Mouse (Mus musculus): ENCODE results near the gene Pcgf2.
A peak's percentile ranks its signal among the peaks of the same experiment; 100 is the strongest.
"Not testable (repeated sequence)": the region's sequence is repeated elsewhere in the genome, so short reads cannot be mapped to it uniquely, and the experiment has no call there.

The Pcgf2 gene

DNA sequence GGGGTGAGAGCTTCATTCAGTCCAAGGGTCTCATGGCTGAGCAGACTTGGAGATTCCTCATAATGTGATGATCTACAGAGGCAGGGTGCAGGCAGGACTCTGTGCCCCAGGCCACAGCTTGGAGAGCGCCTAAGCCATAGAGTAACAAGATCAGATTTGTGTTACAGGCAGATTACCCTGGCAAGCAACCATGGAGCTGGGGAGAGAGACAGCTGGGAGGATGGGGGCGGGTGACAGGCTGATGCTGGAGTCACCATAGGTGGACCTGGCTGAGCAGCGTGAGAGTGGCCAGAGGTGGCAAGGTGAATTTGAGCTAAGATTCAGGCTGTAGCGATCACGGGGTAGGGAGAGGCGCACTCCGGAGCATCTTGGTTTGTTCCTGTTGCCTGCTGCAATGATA is 32.1 kb downstream of the Pcgf2 start:
- no peak for DNase-seq (ENCODE audit: low spot score)

DNA sequence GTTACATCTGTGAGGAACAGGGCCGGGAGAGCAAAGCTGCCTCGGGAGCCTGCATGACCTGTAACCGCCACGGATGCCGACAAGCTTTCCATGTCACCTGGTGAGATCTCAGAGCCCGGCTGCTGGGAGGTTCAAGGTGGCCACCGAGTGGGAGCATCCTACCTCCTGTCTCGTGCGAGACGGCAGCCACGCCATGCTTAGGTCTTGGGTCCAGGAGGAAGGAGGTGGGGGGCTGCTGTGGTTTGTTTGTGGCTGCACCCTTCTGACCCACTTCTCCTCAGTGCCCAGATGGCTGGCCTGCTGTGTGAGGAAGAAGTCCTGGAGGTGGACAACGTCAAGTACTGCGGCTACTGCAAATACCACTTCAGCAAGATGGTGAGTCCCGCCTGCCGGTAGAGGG is 33.5 kb downstream of the Pcgf2 start:
- DNase-seq (ENCODE audit: low spot score): no peak

DNA sequence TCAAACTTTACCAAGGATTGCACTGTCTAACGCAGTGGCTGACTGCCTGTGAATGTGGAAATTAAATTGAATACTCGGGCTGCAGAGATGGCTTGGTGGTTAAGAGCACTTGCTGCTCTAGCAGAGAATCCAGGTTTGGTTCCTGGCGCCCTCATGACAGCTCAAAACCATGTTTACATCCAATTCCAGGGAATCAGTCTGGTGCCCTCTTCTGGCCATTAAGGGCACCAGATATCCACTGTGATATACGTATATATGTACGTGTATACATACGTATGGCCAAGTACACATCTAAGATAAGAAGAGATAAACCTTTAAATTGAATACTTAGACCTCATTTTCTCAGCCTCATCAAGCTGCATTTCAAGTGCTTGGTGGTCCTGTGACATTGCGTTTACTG is 34.1 kb downstream of the Pcgf2 start:
- no peak for DNase-seq (ENCODE audit: low spot score)

DNA sequence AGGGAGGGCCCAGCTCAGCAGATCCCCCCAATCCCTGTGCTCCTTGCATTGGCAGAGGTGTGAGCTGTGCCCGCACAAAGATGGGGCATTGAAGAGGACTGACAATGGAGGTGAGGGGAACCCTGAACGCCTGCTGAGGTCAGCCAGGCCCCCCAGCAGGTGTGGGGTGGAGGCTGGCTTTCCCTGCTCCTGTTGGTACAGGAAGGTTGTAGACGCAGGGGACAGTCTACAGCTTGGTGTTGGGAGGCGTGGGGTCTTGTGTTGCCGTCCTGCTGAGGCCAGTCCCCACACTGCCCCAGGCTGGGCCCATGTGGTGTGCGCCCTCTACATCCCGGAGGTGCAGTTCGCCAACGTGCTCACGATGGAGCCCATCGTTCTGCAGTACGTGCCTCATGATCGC is 34.9 kb downstream of the Pcgf2 start:
- no peak for DNase-seq (ENCODE audit: low spot score)

DNA sequence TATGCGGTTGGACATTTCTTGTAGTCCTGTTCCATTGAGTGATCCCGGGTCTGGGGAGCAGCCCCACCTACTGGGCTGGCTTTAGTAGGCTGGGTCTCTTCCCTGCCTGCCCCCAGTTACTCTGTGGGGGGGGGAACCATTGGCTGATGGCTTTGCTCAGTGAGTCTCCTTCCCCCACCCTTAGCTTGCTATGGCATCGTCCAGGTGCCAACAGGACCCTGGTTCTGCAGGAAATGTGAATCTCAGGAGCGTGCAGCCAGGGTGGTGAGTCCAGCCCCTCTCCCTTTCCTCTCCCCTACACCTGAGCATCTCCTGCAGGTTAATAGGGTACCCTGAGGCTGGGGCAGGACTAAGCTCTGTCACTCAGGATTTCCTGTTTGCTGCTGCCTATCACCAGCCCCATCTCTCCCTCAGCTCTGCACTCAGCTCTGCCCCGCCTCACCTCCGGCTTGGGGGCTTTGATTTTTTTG is 35.5 kb downstream of the Pcgf2 start:
- DNase-seq (ENCODE audit: low spot score): no peak

DNA sequence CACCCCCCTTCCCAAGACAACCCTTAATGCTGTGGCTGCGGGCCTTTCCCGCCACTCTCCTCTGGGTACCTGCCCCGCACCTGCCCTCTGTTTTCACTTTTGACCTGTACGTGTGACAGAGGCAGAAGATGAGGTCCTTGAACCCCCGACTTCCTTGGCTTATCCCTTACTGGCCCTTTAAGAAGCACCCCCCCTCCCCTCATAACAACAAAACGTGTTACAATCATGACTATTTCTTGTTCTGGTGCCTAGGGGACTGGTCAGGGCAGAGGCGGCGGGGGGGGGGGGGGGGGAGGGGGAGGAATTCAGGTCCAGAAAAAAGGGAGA is 36.0 kb downstream of the Pcgf2 start:
- no peak for DNase-seq (ENCODE audit: low spot score)

DNA sequence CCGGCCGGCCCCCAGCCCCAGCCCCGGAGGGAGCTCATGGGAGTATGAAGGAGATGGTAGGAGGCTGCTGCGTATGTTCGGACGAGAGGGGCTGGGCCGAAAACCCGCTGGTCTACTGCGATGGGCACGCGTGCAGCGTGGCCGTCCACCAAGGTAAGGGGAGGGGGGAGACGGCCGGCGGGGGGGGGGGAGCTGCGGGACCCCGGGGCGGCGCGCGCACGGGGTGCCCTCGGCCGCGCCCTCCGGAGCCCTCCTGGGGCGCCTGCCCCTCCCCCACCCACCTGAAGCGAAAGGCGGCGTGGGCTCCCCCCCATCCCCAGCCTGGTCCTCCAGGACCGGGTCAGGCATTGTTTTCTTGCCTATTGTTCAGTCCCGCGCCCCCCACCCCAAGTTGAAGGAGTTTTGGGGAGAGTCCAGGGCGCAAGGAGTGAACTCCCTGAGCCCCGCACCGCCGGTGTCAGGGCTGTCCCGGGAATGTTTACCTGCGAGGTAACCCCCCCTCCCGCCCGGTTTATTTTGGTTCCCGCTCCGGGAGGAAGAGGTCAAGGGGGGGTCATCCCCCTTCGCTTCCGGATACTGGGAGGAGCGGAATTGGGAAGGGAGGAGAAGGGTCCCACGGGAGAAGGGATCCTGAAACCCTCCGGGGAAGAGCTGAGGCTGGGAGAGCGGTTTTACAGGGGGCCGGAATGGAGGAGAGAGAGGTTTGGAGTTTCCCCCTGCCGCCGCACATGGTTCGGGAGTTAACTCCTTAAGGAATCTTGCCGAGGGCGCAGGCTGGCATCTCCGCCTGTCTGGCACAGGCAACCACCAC is 36.6 kb downstream of the Pcgf2 start:
- peak; percentile 50 for DNase-seq (ENCODE audit: low spot score)

DNA sequence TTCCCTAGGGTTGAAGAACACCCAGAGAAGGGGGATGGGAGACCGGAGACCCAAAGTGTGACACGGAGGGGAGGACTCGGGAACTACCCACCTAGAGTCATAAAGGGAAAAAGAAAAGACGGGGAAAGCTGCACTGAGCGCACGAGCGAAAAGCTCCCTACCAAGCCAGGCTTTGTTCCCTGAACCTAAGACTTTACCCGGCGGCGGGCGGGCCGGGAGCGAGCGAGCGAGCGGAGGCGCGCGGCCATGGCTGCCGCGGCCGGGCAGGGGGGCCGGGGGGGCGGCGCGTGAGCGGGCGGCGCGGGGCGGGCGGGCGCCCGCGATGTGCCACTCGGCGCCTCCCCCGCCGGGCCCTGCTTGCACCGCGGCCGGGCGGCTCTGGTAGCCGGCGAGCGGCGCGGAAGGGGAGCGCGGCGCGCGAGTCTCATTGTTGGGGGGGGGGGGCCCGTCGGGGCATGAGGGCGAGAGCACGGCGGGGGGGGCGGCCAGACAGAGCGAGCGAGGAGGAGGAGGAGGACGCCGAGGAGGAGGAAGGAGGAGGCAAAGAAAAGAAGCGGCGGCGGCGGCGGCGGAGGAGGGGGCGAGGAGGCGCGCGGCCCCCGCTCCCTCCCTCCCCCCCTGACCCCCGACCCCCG is 37.3 kb downstream of the Pcgf2 start, which contains the start of gene Mllt6:
TSS of gene Mllt6 (plus strand) at position 522 of the 635 bp plus-strand sequence.
- peak; percentile 78 for DNase-seq (ENCODE audit: low spot score)

DNA sequence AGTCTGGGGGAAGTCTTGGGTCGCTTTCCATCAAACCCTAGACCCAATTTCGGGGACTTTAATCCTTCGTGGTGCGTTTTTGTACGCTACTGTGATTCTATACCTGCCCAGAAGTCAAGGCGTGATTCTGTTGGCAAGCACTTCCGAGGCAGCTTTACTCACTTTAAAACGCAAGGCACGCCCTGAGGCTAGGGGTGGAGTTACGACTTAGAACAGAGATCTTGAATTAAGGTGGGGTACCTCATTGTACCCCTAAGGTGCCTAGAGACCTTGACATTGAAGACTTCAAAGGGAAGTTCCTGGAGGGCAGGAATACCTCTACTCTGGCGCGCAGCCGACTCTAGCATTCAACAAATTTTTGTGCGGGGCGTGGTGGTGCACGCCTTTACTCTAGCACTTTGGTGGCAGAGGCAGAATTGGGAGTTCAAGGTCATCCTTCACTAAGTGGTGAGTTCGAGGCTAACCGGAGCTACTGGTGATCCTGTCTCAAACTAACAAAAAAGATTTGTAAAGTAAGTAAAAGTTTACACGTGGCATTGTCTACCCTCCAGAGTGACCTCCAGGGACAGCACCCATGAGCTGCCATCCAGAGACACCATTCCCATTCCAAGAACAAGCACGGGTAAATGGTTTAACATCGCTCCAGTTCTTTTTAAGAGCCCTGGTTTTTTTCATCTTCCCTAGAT is 37.9 kb downstream of the Pcgf2 start:
- DNase-seq (ENCODE audit: low spot score): peak; percentile 62

DNA sequence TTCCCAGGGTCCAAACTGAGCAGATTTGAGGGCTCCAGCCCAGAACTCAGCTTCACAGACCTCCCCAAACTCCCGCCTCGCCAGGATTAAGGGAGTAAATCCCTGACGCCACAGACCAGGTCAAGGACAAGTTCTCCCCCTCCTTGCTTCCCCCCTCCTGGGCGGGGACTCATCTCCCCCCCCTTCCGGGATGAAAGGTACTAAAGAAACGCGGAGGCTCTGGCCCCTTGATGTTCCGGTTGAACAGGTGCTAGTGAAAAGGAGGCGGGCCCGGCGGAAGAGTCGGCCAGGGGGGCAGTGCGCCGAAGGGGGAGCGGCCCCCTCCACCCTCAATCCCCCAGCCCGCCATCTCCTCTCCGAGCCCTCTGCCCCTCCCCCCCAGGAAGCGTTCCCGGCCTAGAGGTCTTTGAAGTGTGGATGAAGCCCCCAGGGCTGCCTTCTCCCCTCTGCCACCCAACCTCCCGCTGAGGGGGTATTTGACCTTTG is 38.6 kb downstream of the Pcgf2 start:
- DNase-seq (ENCODE audit: low spot score): peak; percentile 81

DNA sequence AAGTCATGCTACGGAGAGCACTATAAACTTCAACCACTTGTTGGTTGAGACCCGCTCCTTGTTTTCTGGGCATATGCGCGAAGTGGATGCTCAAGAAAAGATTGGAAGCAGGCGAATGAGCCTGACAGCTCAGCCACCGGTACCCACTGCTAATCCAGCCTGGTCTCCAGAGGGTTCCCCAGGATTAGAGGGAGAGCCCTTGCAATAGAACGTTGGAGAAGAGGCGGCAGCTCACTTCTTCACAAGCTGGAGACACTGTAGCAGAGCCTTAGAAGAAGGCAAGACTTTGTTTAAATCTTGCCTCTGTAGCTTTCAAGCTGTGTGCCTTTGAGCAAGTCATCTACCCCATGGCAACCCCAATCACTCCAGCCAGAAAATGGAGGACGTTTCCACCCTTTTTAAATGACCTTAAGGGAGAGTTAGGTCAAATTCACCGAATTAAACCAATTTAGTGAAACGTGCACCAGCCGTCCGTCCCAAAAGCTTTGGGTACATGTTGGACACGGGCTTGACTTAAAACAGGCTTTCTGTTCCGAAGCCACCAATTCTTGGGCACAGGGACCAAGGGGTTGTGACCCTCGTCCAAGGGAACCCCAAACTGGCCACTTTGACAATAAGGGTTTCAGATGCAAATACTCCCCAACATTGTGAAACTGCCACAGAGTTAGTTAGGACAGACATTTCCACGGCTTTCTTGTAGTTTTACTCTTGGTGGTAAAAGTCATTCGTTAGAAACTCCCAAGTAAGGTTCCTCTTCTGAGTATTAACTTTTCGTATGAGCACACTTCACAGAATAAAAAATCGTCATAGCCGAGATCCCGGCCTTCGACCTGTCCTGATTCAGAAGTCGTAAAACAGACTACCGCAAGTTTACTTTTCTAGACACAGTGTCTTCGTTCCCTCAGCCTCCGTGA is 39.3 kb downstream of the Pcgf2 start:
- DNase-seq (ENCODE audit: low spot score): no peak

DNA sequence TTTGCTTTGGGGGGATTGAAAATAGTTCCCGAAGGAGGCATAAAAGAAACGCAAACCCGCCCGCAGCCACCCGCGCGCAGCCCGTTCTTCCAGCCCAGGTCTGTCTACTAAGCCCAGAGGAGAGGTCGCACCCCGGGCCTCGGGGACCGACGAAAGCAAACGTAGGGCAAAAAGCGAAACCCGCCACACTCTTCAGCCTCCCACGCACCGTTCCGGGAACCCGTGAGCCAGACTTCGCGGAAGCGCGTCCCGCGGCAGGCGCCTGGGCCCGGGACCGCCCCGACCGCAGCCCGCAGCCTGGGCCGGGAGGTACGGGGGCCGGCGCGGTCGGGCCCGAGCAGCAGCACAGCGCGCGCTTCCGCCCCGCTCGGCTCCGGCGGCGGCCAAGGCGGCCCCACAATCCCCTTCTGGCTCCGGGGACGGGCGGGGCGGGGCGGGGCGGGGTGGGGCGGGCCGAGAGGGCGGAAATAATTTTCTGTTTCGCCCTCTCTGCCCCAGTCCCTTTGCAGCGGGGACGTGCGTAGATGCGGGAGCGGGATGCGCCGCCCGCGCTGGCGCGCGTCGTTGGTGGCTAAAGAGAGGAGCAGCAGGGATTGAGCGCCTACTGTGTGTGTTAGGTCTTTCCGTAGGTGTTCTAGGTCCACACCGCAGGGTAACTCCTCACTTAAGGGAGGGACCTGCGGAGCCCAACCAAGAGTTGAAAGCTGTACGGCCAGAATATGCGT is 40.1 kb downstream of the Pcgf2 start:
- DNase-seq (ENCODE audit: low spot score): peak; percentile 66

DNA sequence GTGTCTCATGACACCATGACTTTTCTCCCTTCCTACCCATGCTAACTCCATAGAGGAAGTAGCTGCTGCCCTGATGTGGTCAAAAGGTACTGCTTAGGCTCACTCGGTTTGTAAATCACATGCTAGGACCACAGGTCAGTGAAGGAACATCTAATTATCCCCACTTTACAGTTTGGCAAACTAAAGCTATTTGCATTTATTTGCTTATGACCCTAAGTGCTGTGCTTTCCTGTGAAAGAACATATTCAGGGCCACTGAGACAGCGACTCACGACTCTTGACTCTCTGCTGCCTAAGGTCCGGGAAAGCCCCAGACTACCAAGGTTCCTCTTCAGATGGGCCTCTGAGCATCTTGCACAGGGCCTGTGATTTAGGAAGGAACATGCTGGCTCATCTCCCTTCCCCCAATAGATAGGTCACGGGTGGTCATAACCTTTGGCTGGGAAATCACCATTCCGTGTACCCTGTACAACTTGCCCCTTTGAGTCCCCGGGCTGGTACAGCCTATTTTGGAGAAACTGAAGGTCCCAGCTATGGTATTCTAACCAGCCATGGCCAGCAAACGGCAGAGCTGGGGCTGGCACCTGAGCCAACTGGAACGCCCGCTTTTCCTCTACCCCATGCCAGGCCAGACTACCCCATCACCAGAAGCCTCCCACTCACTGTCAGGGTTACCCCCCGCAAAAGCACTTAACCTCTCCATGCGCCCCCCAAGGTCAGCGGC is 40.9 kb downstream of the Pcgf2 start:
- no peak for DNase-seq (ENCODE audit: low spot score)

DNA sequence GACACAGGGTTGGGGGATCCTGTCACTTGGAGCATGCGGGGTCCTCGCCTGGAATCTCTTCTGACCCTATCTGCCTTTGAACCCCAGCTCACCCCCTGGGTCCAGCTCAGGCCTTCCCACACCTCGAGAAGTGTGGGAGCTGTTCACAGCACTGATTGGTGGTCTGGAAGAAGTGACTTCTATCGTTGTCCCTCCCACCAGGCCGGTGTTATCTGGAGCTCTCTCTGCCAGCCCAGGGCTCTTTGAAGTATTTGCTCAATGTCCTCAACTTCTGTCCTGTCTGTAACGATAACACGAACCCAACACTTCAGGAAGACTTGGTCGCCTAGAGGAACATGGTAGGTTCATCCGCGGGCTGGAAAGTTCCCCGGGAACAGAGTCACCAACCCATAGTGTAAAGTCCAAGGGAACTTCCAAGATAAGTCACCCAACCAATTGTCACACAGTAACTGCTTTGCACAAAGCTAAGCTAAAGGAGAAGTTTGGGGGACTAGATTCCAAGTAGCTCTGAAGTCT is 41.5 kb downstream of the Pcgf2 start:
- DNase-seq (ENCODE audit: low spot score): no peak

DNA sequence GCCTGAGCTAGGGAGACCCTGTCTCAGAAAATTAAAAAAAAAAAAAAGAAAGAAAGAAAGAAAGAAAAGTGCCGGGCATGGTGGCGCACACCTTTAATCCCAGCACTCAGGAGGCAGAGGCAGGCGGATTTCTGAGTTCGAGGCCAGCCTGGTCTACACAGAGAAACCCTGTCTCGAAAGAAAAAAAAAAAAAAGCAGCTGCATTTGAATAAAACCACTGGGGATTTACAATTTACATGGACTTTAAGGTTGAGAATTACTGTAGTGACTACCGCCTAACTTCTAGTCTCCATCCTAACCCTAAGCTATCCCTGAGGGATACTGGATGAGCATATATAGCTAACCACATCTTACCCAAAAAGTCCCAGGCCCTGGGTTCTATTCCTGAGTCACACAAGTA is 42.3 kb downstream of the Pcgf2 start:
- DNase-seq (ENCODE audit: low spot score): not testable (repeated sequence)

DNA sequence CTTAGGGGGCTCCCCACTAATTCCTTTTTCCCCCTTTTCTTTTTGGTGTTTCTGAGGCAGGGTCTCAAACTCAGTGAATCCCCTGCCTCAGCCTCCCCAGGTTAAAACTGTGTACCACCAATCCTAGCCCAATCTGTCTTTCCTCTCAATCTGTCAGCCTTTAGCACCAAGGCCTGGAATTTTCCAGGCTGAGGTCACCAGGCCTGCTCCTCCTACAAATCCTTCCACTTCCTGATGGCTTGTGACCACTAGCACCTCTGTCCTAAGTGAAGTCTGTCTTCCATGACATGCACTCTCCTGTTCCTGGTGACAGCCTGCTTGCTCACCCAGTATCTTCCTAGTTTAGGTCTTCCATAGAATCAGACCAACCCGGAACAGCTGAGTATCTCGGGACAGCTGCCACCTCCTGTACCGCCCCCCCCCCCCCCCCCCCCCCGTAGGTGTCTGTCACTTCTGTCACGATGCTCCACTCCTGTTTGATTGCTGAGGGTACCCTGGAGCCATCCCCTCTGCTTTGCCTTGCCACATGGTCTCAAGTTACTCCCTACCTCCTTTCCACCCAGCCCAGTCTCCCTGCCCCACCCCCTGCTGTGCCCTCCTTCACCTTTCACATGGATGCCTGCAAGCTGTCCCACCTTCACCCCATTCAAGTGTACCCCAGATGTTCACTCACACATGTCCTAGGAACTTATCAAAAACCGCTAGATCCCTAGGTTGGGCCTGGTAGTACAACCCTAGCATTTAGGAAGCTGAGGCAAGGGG is 42.9 kb downstream of the Pcgf2 start:
- DNase-seq (ENCODE audit: low spot score): no peak

DNA sequence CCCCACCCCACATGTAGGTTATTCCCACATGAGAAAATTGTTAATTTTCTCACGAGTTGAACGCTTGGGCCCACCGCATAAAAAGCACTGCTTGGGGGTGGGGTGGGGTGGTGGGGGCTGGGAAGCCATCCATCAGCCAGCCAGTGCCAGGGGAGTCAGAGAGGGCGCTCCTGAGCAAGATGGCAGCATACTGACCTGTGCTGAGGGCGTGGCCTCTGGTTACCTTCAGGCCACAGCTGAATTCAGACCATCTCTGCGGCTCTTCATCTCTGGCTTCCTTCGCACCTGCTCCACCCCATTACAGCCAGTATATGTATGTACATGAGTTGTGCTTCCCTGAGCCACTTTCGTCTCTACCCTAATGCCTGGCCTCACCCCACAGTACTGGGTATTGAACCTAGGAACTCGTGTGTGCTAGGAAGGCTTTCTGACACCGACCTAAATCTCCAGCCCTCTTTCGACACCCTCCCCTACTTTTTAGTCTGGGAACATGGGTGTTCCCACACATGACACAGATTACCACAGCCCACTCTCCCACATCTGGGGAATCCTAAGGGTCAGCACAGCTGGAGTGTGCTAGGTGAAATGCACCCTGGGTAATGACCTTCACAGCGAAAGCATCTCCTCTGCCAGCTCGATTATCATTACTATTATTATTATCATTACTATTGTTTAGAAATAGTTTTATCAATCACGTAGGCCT is 43.9 kb downstream of the Pcgf2 start:
- no peak for DNase-seq (ENCODE audit: low spot score)

DNA sequence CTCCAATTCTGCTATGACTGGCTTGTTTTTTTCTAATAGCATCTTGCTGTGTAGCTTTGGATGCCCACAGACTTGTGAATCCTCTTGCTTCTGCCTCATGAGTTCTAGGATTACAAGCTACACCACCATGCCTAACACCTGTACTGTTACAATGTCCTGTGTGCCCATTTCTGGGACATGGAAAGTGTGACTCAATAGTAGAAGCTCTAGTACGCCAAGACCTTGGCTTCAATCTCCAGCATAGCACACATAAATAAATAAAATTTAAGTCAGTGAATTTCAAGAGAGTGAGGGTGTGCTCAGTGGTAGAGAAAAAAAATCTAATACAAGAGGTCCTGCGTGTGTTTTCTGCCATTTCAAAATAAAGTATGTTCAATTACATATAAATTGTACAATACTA is 46.1 kb downstream of the Pcgf2 start:
- DNase-seq (ENCODE audit: low spot score): no peak

DNA sequence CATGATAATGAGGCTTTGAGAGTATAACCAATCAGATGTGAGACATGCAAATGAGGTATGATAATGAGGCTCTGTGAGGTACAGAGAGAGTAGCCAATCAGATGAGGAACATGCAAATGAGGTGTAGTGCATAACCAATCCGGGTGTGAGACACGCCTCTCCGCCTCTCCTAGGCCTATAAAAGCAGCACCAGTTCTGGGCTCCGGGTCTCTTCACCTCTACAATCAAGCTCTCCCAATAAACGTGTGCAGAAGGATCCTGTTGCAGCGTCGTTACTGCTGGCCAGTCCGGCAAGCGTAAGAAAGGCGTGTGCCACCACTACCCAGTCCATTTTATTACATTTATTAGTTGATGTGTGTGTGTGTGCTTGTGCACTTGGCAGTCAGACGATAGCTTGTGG is 46.9 kb downstream of the Pcgf2 start:
- DNase-seq (ENCODE audit: low spot score): not testable (repeated sequence)
